Mouse (Mus musculus): ENCODE results near the gene Dctn2. TPM values are rescaled to one million over a fixed set of nuclear protein-coding genes. Genes with fewer than 3 reads are reported as not detected.
"Not testable (repeated sequence)": the region's sequence is repeated elsewhere in the genome, so short reads cannot be mapped to it uniquely, and the experiment has no call there.

Gene Dctn2
- polyA plus RNA-seq, 1 experiment from 2014 or later, result 250 TPM

- 51% methylated on average over 5 of the region's 5 CpGs for WGBS
- H3K9me3 ChIP-seq, result no peaks in the 10 kb centered on the region
- ATAC-seq (ENCODE audit: low FRiP score, low read depth), result no peak
- H3K36me3 ChIP-seq, result peaks cover 44% of the 10 kb centered on the region
- H3K9ac ChIP-seq (replicated peaks), result peak overlapping the region; percentile 74; the same call in 1 of the 2 replicates
- peak overlapping the region; percentile 98 for H3K27ac ChIP-seq (replicated peaks)
- peak overlapping the region; percentile 77 for H3K4me3 ChIP-seq
- peak overlapping the region; percentile 94 for H3K4me2 ChIP-seq (replicated peaks)
- H3K4me1 ChIP-seq, result peaks cover 34% of the 10 kb centered on the region
- H3K27me3 ChIP-seq, result no peaks in the 10 kb centered on the region
Observed at GRCm38 (mm10) chr10:127291881-127292638, 25.9 kb downstream of the Dctn2 start.

GRCm38 (mm10) chr10:127292987-127293538, 26.9 kb downstream of the Dctn2 start:
- Histone ChIP-seq H3K4me2 (replicated peaks) (no peak overlapping the region), H3K27me3 (no peaks in the 10 kb centered on the region), H3K4me3 (no peak overlapping the region), H3K9ac (replicated peaks) (no peak overlapping the region; the same call in 1 of the 2 replicates), H3K9me3 (no peaks in the 10 kb centered on the region), H3K27ac (replicated peaks) (no peak overlapping the region), H3K4me1 (peaks cover 24% of the 10 kb centered on the region), H3K36me3 (peaks cover 51% of the 10 kb centered on the region)
- 88% methylated on average over 6 of the region's 6 CpGs for WGBS
- ATAC-seq (ENCODE audit: low FRiP score, low read depth), result no peak

GRCm38 (mm10) chr10:127293590-127294113, 27.5 kb downstream of the Dctn2 start:
- ATAC-seq (ENCODE audit: low FRiP score, low read depth), result no peak
- Histone ChIP-seq H3K27me3 (no peaks in the 10 kb centered on the region), H3K9me3 (no peaks in the 10 kb centered on the region), H3K9ac (replicated peaks) (no peak overlapping the region), H3K4me3 (no peak overlapping the region), H3K4me2 (replicated peaks) (no peak overlapping the region), H3K27ac (replicated peaks) (no peak overlapping the region), H3K36me3 (peaks cover 57% of the 10 kb centered on the region), H3K4me1 (peaks cover 23% of the 10 kb centered on the region)
- WGBS, result 92% methylated on average over 3 of the region's 3 CpGs

- 93% methylated on average over 10 of the region's 10 CpGs for WGBS
- H3K4me3 ChIP-seq, result no peak overlapping the region
- peaks cover 70% of the 10 kb centered on the region for H3K36me3 ChIP-seq
Observed at GRCm38 (mm10) chr10:127294895-127295510, 28.8 kb downstream of the Dctn2 start.

GRCm38 (mm10) chr10:127295986-127296794, 30.0 kb downstream of the Dctn2 start:
- Histone ChIP-seq H3K4me1 (peaks cover 14% of the 10 kb centered on the region), H3K36me3 (peaks cover 82% of the 10 kb centered on the region), H3K9me3 (no peaks in the 10 kb centered on the region), H3K9ac (replicated peaks) (no peak overlapping the region), H3K4me3 (no peak overlapping the region), H3K27me3 (no peaks in the 10 kb centered on the region), H3K27ac (replicated peaks) (no peak overlapping the region), H3K4me2 (replicated peaks) (no peak overlapping the region)
- ATAC-seq (ENCODE audit: low FRiP score, low read depth), result no peak
- WGBS, result 95% methylated on average over 24 of the region's 24 CpGs

More at GRCm38 (mm10) chr10:127294895-127295510, 28.8 kb downstream of the Dctn2 start:
- Histone ChIP-seq H3K27me3 (no peaks in the 10 kb centered on the region), H3K27ac (replicated peaks) (no peak overlapping the region), H3K4me1 (peaks cover 15% of the 10 kb centered on the region), H3K9me3 (no peaks in the 10 kb centered on the region), H3K9ac (replicated peaks) (no peak overlapping the region), H3K4me2 (replicated peaks) (no peak overlapping the region)
- no peak for ATAC-seq (ENCODE audit: low FRiP score, low read depth)

GRCm38 (mm10) chr10:127297015-127297871, 31.1 kb downstream of the Dctn2 start:
- no peak overlapping the region for H3K9ac ChIP-seq (replicated peaks)
- peaks cover 93% of the 10 kb centered on the region for H3K36me3 ChIP-seq
- H3K27ac ChIP-seq (replicated peaks), result no peak overlapping the region
- WGBS, result 93% methylated on average over 16 of the region's 16 CpGs
- no peak overlapping the region for H3K4me2 ChIP-seq (replicated peaks)
- no peaks in the 10 kb centered on the region for H3K9me3 ChIP-seq
- H3K4me3 ChIP-seq, result no peak overlapping the region
- peaks cover 4% of the 10 kb centered on the region for H3K4me1 ChIP-seq
- ATAC-seq (ENCODE audit: low FRiP score, low read depth), result no peak
- no peaks in the 10 kb centered on the region for H3K27me3 ChIP-seq

GRCm38 (mm10) chr10:127300361-127300760, 34.2 kb downstream of the Dctn2 start:
- Histone ChIP-seq H3K4me1 (no peaks in the 10 kb centered on the region), H3K36me3 (peaks cover 99% of the 10 kb centered on the region), H3K4me2 (replicated peaks) (no peak overlapping the region), H3K27me3 (no peaks in the 10 kb centered on the region), H3K9me3 (no peaks in the 10 kb centered on the region), H3K27ac (replicated peaks) (no peak overlapping the region), H3K9ac (replicated peaks) (no peak overlapping the region), H3K4me3 (no peak overlapping the region)
- WGBS, result 93% methylated on average over 6 of the region's 6 CpGs
- ATAC-seq (ENCODE audit: low FRiP score, low read depth), result no peak

GRCm38 (mm10) chr10:127303136-127303535, 37.0 kb downstream of the Dctn2 start:
- Histone ChIP-seq H3K4me2 (replicated peaks) (no peak overlapping the region), H3K27ac (replicated peaks) (no peak overlapping the region), H3K4me1 (no peaks in the 10 kb centered on the region), H3K9ac (replicated peaks) (no peak overlapping the region), H3K36me3 (peaks cover 99% of the 10 kb centered on the region), H3K9me3 (no peaks in the 10 kb centered on the region), H3K4me3 (no peak overlapping the region), H3K27me3 (no peaks in the 10 kb centered on the region)
- no peak for ATAC-seq (ENCODE audit: low FRiP score, low read depth)
- 94% methylated on average over 11 of the region's 11 CpGs for WGBS

GRCm38 (mm10) chr10:127309167-127309566, 43.0 kb downstream of the Dctn2 start:
- Histone ChIP-seq H3K4me1 (peaks cover 13% of the 10 kb centered on the region), H3K36me3 (peaks cover 54% of the 10 kb centered on the region)
- H3K4me3 ChIP-seq; ATAC-seq (ENCODE audit: low FRiP score, low read depth); H3K27ac ChIP-seq (replicated peaks); H3K27me3 ChIP-seq; H3K9me3 ChIP-seq; H3K4me2 ChIP-seq (replicated peaks); H3K9ac ChIP-seq (replicated peaks): not testable (repeated sequence)
- 86% methylated on average over 3 of the region's 3 CpGs for WGBS

- H3K9me3 ChIP-seq, result no peaks in the 10 kb centered on the region
- peak overlapping the region; percentile 70 for H3K27ac ChIP-seq (replicated peaks)
- peak overlapping the region; percentile 83 for H3K9ac ChIP-seq (replicated peaks)
- peaks cover 13% of the 10 kb centered on the region for H3K4me1 ChIP-seq
- no peaks in the 10 kb centered on the region for H3K27me3 ChIP-seq
- peaks cover 38% of the 10 kb centered on the region for H3K36me3 ChIP-seq
- peak; percentile 42 for ATAC-seq (ENCODE audit: low FRiP score, low read depth)
- 37% methylated on average over 23 of the region's 23 CpGs for WGBS
- H3K4me3 ChIP-seq, result peak overlapping the region; percentile 80
- peak overlapping the region; percentile 67 for H3K4me2 ChIP-seq (replicated peaks)
Observed at GRCm38 (mm10) chr10:127310523-127311475, 44.6 kb downstream of the Dctn2 start.

Data from midbrain, embryonic 12.5 days (tissue).